In the genomic region with DNA sequence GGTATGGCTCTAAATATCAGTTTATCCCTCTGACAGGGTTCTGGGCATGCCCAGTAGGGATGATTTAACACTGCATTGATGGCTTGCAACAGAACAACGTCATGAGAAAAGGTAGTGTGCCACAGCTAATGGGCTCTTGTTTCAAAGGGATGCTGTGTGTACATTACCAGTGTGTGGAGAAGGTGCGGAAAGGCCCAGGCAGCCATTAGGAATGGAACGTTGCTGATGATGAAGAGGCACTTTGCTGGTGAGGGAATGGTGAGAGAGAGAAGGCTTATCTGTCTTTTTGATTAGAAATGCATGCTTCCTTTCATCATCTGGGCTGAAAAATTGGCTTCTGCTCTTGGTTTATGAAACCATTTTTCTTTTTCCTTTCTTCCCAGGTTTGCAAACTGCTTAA, we compare ENCODE assay signal across 26 mouse cellular contexts.
DNase-seq lines count a peak whose midpoint lies in the region; ATAC-seq and TF ChIP-seq lines count a peak whose summit lies in the region.
"Had no signal": no experiment of that assay in that cellular context is flagged by ENCODE, and none has a peak within 500 bp of the region (broad histone marks: within the 10 kb centered on the region; RNA-seq: fewer than 3 reads in every experiment).

No protein-coding gene starts in this region.

- H3K27me3 ChIP-seq in hindbrain, embryonic 13.5 days = no peaks in the 10 kb centered on the region
- H3K27me3 ChIP-seq in hindbrain, postnatal 0 days (ENCODE audit: insufficient read depth, low read length) = no peaks in the 10 kb centered on the region
- H3K27me3 ChIP-seq in neural tube, embryonic 11.5 days (ENCODE audit: control insufficient read depth, insufficient read depth, low read length) = no peaks in the 10 kb centered on the region
- no peaks in the 10 kb centered on the region for H3K27me3 ChIP-seq in limb, embryonic 10.5 days (ENCODE audit: low read depth, poor library complexity, severe bottlenecking)
- no peaks in the 10 kb centered on the region for H3K27me3 ChIP-seq in neural tube, embryonic 13.5 days
- no peaks in the 10 kb centered on the region for H3K27me3 ChIP-seq in intestine, embryonic 16.5 days (replicated peaks; ENCODE audit: control insufficient read depth, insufficient read depth, low read length)
- H3K27me3 ChIP-seq: CH12.LX; embryonic facial prominence, embryonic 13.5 days; forebrain, embryonic 12.5 days; forebrain, embryonic 15.5 days; hindbrain, embryonic 15.5 days; Patski had no signal

- peaks cover 14% of the 10 kb centered on the region for H3K4me1 ChIP-seq in hindbrain, embryonic 13.5 days (replicated peaks)
- peaks cover 5% of the 10 kb centered on the region for H3K4me1 ChIP-seq in hindbrain, postnatal 0 days (ENCODE audit: insufficient read depth, low read length)
- H3K4me1 ChIP-seq in neural tube, embryonic 11.5 days (ENCODE audit: control insufficient read depth, insufficient read depth, low read length) = no peaks in the 10 kb centered on the region
- peaks cover 5% of the 10 kb centered on the region; the same call in 1 of the 2 replicates for H3K4me1 ChIP-seq in limb, embryonic 10.5 days
- H3K4me1 ChIP-seq in neural tube, embryonic 13.5 days (replicated peaks) = no peaks in the 10 kb centered on the region
- H3K4me1 ChIP-seq in intestine, embryonic 16.5 days (ENCODE audit: control insufficient read depth, insufficient read depth, low read length) = no peaks in the 10 kb centered on the region
- H3K4me1 ChIP-seq: embryonic facial prominence, embryonic 13.5 days; forebrain, embryonic 15.5 days had no signal

- no peaks in the 10 kb centered on the region for H3K9me3 ChIP-seq in hindbrain, embryonic 13.5 days
- no peaks in the 10 kb centered on the region for H3K9me3 ChIP-seq in hindbrain, postnatal 0 days (ENCODE audit: low read length)
- no peaks in the 10 kb centered on the region for H3K9me3 ChIP-seq in neural tube, embryonic 11.5 days (ENCODE audit: control insufficient read depth, low read length)
- no peaks in the 10 kb centered on the region for H3K9me3 ChIP-seq in limb, embryonic 10.5 days (replicated peaks)
- no peaks in the 10 kb centered on the region for H3K9me3 ChIP-seq in neural tube, embryonic 13.5 days
- no peaks in the 10 kb centered on the region for H3K9me3 ChIP-seq in intestine, embryonic 16.5 days (ENCODE audit: control insufficient read depth, low read length)
- H3K9me3 ChIP-seq: embryonic facial prominence, embryonic 10.5 days; embryonic facial prominence, embryonic 13.5 days; forebrain, embryonic 12.5 days; forebrain, embryonic 15.5 days; G1E; hindbrain, embryonic 15.5 days had no signal

- no peaks in the 10 kb centered on the region for H3K36me3 ChIP-seq in hindbrain, embryonic 13.5 days
- no peaks in the 10 kb centered on the region for H3K36me3 ChIP-seq in hindbrain, postnatal 0 days (ENCODE audit: insufficient read depth, low read length)
- H3K36me3 ChIP-seq in neural tube, embryonic 11.5 days (ENCODE audit: control insufficient read depth, insufficient read depth, low read length) = no peaks in the 10 kb centered on the region
- no peaks in the 10 kb centered on the region for H3K36me3 ChIP-seq in limb, embryonic 10.5 days
- no peaks in the 10 kb centered on the region for H3K36me3 ChIP-seq in neural tube, embryonic 13.5 days
- H3K36me3 ChIP-seq in intestine, embryonic 16.5 days (ENCODE audit: control insufficient read depth, insufficient read depth, low read length) = no peaks in the 10 kb centered on the region
- H3K36me3 ChIP-seq: embryonic facial prominence, embryonic 10.5 days; embryonic facial prominence, embryonic 13.5 days; forebrain, embryonic 12.5 days; forebrain, embryonic 15.5 days; G1E; hindbrain, embryonic 15.5 days had no signal

- ATAC-seq in hindbrain, embryonic 13.5 days (ENCODE audit: low FRiP score) = no peak
- ATAC-seq in hindbrain, postnatal 0 days = no peak
- no peak for ATAC-seq in neural tube, embryonic 11.5 days (ENCODE audit: insufficient read depth, low FRiP score, low TSS enrichment)
- ATAC-seq in neural tube, embryonic 13.5 days (ENCODE audit: low read depth) = no peak
- no peak for ATAC-seq in intestine, embryonic 16.5 days
- ATAC-seq: forebrain, embryonic 15.5 days; Patski had no signal

- no peak overlapping the region for H3K4me3 ChIP-seq in hindbrain, embryonic 13.5 days
- no peak overlapping the region for H3K4me3 ChIP-seq in hindbrain, postnatal 0 days (ENCODE audit: low read length)
- no peak overlapping the region for H3K4me3 ChIP-seq in neural tube, embryonic 11.5 days (ENCODE audit: low read depth, low read length)
- no peak overlapping the region for H3K4me3 ChIP-seq in limb, embryonic 10.5 days
- H3K4me3 ChIP-seq in neural tube, embryonic 13.5 days = no peak overlapping the region
- no peak overlapping the region for H3K4me3 ChIP-seq in intestine, embryonic 16.5 days (ENCODE audit: low read length)
- H3K4me3 ChIP-seq: embryonic facial prominence, embryonic 10.5 days; embryonic facial prominence, embryonic 13.5 days; erythroblast, embryonic 14.5 days; forebrain, embryonic 12.5 days; forebrain, embryonic 15.5 days; hindbrain, embryonic 15.5 days had no signal

- TF ChIP-seq CTCF in hindbrain, postnatal 0 days (IDR thresholded peaks at IDR 0.05; ENCODE audit: low read depth) = no peak

- WGBS in hindbrain, embryonic 13.5 days = 70% methylated on average over 3 of the region's 3 CpGs
- WGBS in hindbrain, postnatal 0 days = 71% methylated on average over 3 of the region's 3 CpGs
- 65% methylated on average over 3 of the region's 3 CpGs for WGBS in neural tube, embryonic 11.5 days
- WGBS in limb, embryonic 10.5 days = 47% methylated on average over 3 of the region's 3 CpGs
- 52% methylated on average over 3 of the region's 3 CpGs for WGBS in neural tube, embryonic 13.5 days
- 56% methylated on average over 3 of the region's 3 CpGs for WGBS in intestine, embryonic 16.5 days

- H3K9ac ChIP-seq in hindbrain, embryonic 13.5 days = no peak overlapping the region
- no peak overlapping the region for H3K9ac ChIP-seq in hindbrain, postnatal 0 days (replicated peaks; ENCODE audit: low read length)
- H3K9ac ChIP-seq in neural tube, embryonic 11.5 days (ENCODE audit: low read length) = no peak overlapping the region
- no peak overlapping the region for H3K9ac ChIP-seq in neural tube, embryonic 13.5 days
- no peak overlapping the region for H3K9ac ChIP-seq in intestine, embryonic 16.5 days (ENCODE audit: low read depth, low read length)
- H3K9ac ChIP-seq: embryonic facial prominence, embryonic 13.5 days; forebrain, embryonic 12.5 days; forebrain, embryonic 15.5 days; hindbrain, embryonic 15.5 days had no signal

- no peak overlapping the region for H3K4me2 ChIP-seq in hindbrain, embryonic 13.5 days
- no peak overlapping the region for H3K4me2 ChIP-seq in hindbrain, postnatal 0 days (ENCODE audit: low read depth, low read length)
- no peak overlapping the region for H3K4me2 ChIP-seq in neural tube, embryonic 11.5 days (ENCODE audit: low read depth)
- no peak overlapping the region for H3K4me2 ChIP-seq in neural tube, embryonic 13.5 days
- no peak overlapping the region for H3K4me2 ChIP-seq in intestine, embryonic 16.5 days (ENCODE audit: low read depth, low read length)
- H3K4me2 ChIP-seq: embryonic facial prominence, embryonic 13.5 days; forebrain, embryonic 12.5 days; forebrain, embryonic 15.5 days; heart, embryonic 11.5 days; hindbrain, embryonic 15.5 days had no signal

- no peak for DNase-seq in hindbrain, postnatal 0 days (ENCODE audit: low spot score)
- peak; percentile 15 for DNase-seq in neural tube, embryonic 11.5 days (ENCODE audit: low spot score)
- DNase-seq in neural tube, embryonic 10.5 days (ENCODE audit: extremely low spot score, low spot score) = no peak
- DNase-seq in limb, embryonic 10.5 days (ENCODE audit: low spot score) = peak; percentile 48
- DNase-seq in gastrocnemius, postnatal 10 days = no peak
- DNase-seq: adrenal gland, postnatal 10 days; adrenal gland, postnatal 36 days; B cell, adult 2 months; cerebellum, adult 18-20 months; cerebellum, adult 9-10 months; cerebellum, postnatal 14 days; gastrocnemius, postnatal 14 days; heart, adult 11 months had no signal

- peak overlapping the region; percentile 44 for H3K27ac ChIP-seq in hindbrain, embryonic 13.5 days
- no peak overlapping the region for H3K27ac ChIP-seq in hindbrain, postnatal 0 days
- H3K27ac ChIP-seq in neural tube, embryonic 11.5 days (ENCODE audit: low read depth, low read length) = no peak overlapping the region
- no peak overlapping the region for H3K27ac ChIP-seq in limb, embryonic 10.5 days
- H3K27ac ChIP-seq in neural tube, embryonic 13.5 days (replicated peaks) = 0 out of 2 replicates have a peak overlapping the region, but pooled peaks have one; percentile 23
- no peak overlapping the region for H3K27ac ChIP-seq in intestine, embryonic 16.5 days (ENCODE audit: low read length)
- H3K27ac ChIP-seq: embryonic facial prominence, embryonic 10.5 days; embryonic facial prominence, embryonic 13.5 days; forebrain, embryonic 12.5 days; forebrain, embryonic 15.5 days; hindbrain, embryonic 15.5 days had no signal

Comparison
In these comparisons a context has a peak if more than half of its experiments do, and no peak if none do; other contexts are left out.
1. H3K27ac ChIP-seq: peak in hindbrain, embryonic 13.5 days (single experiment) and neural tube, embryonic 13.5 days (single experiment); none in hindbrain, postnatal 0 days (single experiment), neural tube, embryonic 11.5 days (single experiment), limb, embryonic 10.5 days (single experiment) and intestine, embryonic 16.5 days (single experiment).
2. DNase-seq: peak in neural tube, embryonic 11.5 days (single experiment) and limb, embryonic 10.5 days (single experiment); none in hindbrain, postnatal 0 days (single experiment), neural tube, embryonic 10.5 days (single experiment) and gastrocnemius, postnatal 10 days (single experiment).